Mouse (Mus musculus): Measurements from ENCODE around the gene Lurap1. TPM values are rescaled to one million over a fixed set of nuclear protein-coding genes. Genes with fewer than 3 reads are reported as not detected.

Lurap1 gene
- polyA plus RNA-seq, 1 experiment = 0.85 TPM

GRCm38 (mm10) chr4:116134990-116135389 is 16.1 kb downstream of the Lurap1 start:
- no peak overlapping the region for H3K27ac ChIP-seq (ENCODE audit: insufficient read depth, low read depth, low read length)
- no peaks in the 10 kb centered on the region for H3K4me1 ChIP-seq (ENCODE audit: control insufficient read depth, insufficient read depth, insufficient read length, low read length)
- TF ChIP-seq CTCF (IDR thresholded peaks at IDR 0.05; ENCODE audit: extremely low read depth, insufficient read length, insufficient replicate concordance, low read depth, low read length) (peak; percentile 42; the same call in 1 of the 2 replicates), POLR2A (IDR thresholded peaks at IDR 0.05; ENCODE audit: low read depth, low read length) (no peak)
- no peak overlapping the region for H3K4me3 ChIP-seq (ENCODE audit: low read depth, low read length)
- H3K27me3 ChIP-seq (ENCODE audit: control insufficient read depth, insufficient read depth, low read length) = no peaks in the 10 kb centered on the region
- H3K36me3 ChIP-seq (ENCODE audit: control insufficient read depth, insufficient read depth, low read length) = no peaks in the 10 kb centered on the region
- WGBS = 39% methylated on average over 2 of the region's 2 CpGs

- Histone ChIP-seq H3K27me3 (ENCODE audit: control insufficient read depth, insufficient read depth, low read length) (no peaks in the 10 kb centered on the region), H3K27ac (ENCODE audit: insufficient read depth, low read depth, low read length) (no peak overlapping the region), H3K4me3 (ENCODE audit: low read depth, low read length) (no peak overlapping the region), H3K4me1 (ENCODE audit: control insufficient read depth, insufficient read depth, insufficient read length, low read length) (no peaks in the 10 kb centered on the region), H3K36me3 (ENCODE audit: control insufficient read depth, insufficient read depth, low read length) (no peaks in the 10 kb centered on the region)
- WGBS = 46% methylated on average over 4 of the region's 4 CpGs
- TF ChIP-seq CTCF (IDR thresholded peaks at IDR 0.05; ENCODE audit: extremely low read depth, insufficient read length, insufficient replicate concordance, low read depth, low read length) (no peak), POLR2A (IDR thresholded peaks at IDR 0.05; ENCODE audit: low read depth, low read length) (no peak)
Measured at GRCm38 (mm10) chr4:116133126-116133525, 18.0 kb downstream of the Lurap1 start.

- TF ChIP-seq CTCF (IDR thresholded peaks at IDR 0.05; ENCODE audit: extremely low read depth, insufficient read length, insufficient replicate concordance, low read depth, low read length) = no peak
- TF ChIP-seq POLR2A (IDR thresholded peaks at IDR 0.05; ENCODE audit: low read depth, low read length) = no peak
- Histone ChIP-seq H3K4me1 (ENCODE audit: control insufficient read depth, insufficient read depth, insufficient read length, low read length) (peaks cover 5% of the 10 kb centered on the region; the same call in 1 of the 2 replicates), H3K36me3 (ENCODE audit: control insufficient read depth, insufficient read depth, low read length) (no peaks in the 10 kb centered on the region), H3K4me3 (ENCODE audit: low read depth, low read length) (no peak overlapping the region), H3K27me3 (ENCODE audit: control insufficient read depth, insufficient read depth, low read length) (no peaks in the 10 kb centered on the region), H3K27ac (ENCODE audit: insufficient read depth, low read depth, low read length) (no peak overlapping the region)
- 91% methylated on average over 6 of the region's 6 CpGs for WGBS
Measured at GRCm38 (mm10) chr4:116127956-116128355, 23.2 kb downstream of the Lurap1 start.

GRCm38 (mm10) chr4:116125803-116126386 is 25.2 kb downstream of the Lurap1 start:
- Histone ChIP-seq H3K4me1 (ENCODE audit: control insufficient read depth, insufficient read depth, insufficient read length, low read length) (peaks cover 7% of the 10 kb centered on the region; the same call in 1 of the 2 replicates), H3K36me3 (ENCODE audit: control insufficient read depth, insufficient read depth, low read length) (no peaks in the 10 kb centered on the region), H3K4me3 (ENCODE audit: low read depth, low read length) (no peak overlapping the region), H3K27me3 (ENCODE audit: control insufficient read depth, insufficient read depth, low read length) (no peaks in the 10 kb centered on the region), H3K27ac (ENCODE audit: insufficient read depth, low read depth, low read length) (no peak overlapping the region)
- TF ChIP-seq POLR2A (IDR thresholded peaks at IDR 0.05; ENCODE audit: low read depth, low read length) = no peak
- TF ChIP-seq CTCF (IDR thresholded peaks at IDR 0.05; ENCODE audit: extremely low read depth, insufficient read length, insufficient replicate concordance, low read depth, low read length) = no peak
- 68% methylated on average over 4 of the region's 4 CpGs for WGBS

GRCm38 (mm10) chr4:116123602-116124519 is 27.3 kb downstream of the Lurap1 start, which contains the start of the genes Rad54l and Pomgnt1:
Gene Rad54l (minus strand): TSS chr4:116123690.
Gene Pomgnt1 (plus strand): TSS chr4:116123840.
- WGBS = 3% methylated on average over 24 of the region's 24 CpGs
- TF ChIP-seq POLR2A (IDR thresholded peaks at IDR 0.05; ENCODE audit: low read depth, low read length) (no peak; the same call in 1 of the 2 replicates), CTCF (IDR thresholded peaks at IDR 0.05; ENCODE audit: extremely low read depth, insufficient read length, insufficient replicate concordance, low read depth, low read length) (no peak)
- Histone ChIP-seq H3K27me3 (ENCODE audit: control insufficient read depth, insufficient read depth, low read length) (no peaks in the 10 kb centered on the region), H3K4me1 (ENCODE audit: control insufficient read depth, insufficient read depth, insufficient read length, low read length) (peaks cover 7% of the 10 kb centered on the region; the same call in 1 of the 2 replicates), H3K4me3 (ENCODE audit: low read depth, low read length) (peak within 1 kb of the TSS; percentile 85), H3K36me3 (ENCODE audit: control insufficient read depth, insufficient read depth, low read length) (no peaks in the 10 kb centered on the region), H3K27ac (ENCODE audit: insufficient read depth, low read depth, low read length) (no peak within 1 kb of the TSS)

- 3% methylated on average over 1 of the region's 1 CpGs for WGBS
Measured at GRCm38 (mm10) chr4:116122762-116123161, 28.4 kb downstream of the Lurap1 start.

GRCm38 (mm10) chr4:116111486-116111885 is 39.7 kb downstream of the Lurap1 start:
- no peak for TF ChIP-seq CTCF (IDR thresholded peaks at IDR 0.05; ENCODE audit: extremely low read depth, insufficient read length, insufficient replicate concordance, low read depth, low read length)
- no peak for TF ChIP-seq POLR2A (IDR thresholded peaks at IDR 0.05; ENCODE audit: low read depth, low read length)
- H3K4me3 ChIP-seq (ENCODE audit: low read depth, low read length) = no peak overlapping the region
- no peak overlapping the region for H3K27ac ChIP-seq (ENCODE audit: insufficient read depth, low read depth, low read length)
- peaks cover 3% of the 10 kb centered on the region; the same call in 1 of the 2 replicates for H3K4me1 ChIP-seq (ENCODE audit: control insufficient read depth, insufficient read depth, insufficient read length, low read length)
- 91% methylated on average over 2 of the region's 2 CpGs for WGBS
- no peaks in the 10 kb centered on the region; the same call in 1 of the 2 replicates for H3K36me3 ChIP-seq (ENCODE audit: control insufficient read depth, insufficient read depth, low read length)
- H3K27me3 ChIP-seq (ENCODE audit: control insufficient read depth, insufficient read depth, low read length) = no peaks in the 10 kb centered on the region

More at GRCm38 (mm10) chr4:116122762-116123161, 28.4 kb downstream of the Lurap1 start:
- Histone ChIP-seq H3K27me3 (ENCODE audit: control insufficient read depth, insufficient read depth, low read length) (no peaks in the 10 kb centered on the region), H3K36me3 (ENCODE audit: control insufficient read depth, insufficient read depth, low read length) (no peaks in the 10 kb centered on the region), H3K4me3 (ENCODE audit: low read depth, low read length) (peak overlapping the region; percentile 85; the same call in 1 of the 2 replicates), H3K4me1 (ENCODE audit: control insufficient read depth, insufficient read depth, insufficient read length, low read length) (peaks cover 7% of the 10 kb centered on the region; the same call in 1 of the 2 replicates), H3K27ac (ENCODE audit: insufficient read depth, low read depth, low read length) (no peak overlapping the region)
- no peak for TF ChIP-seq CTCF (IDR thresholded peaks at IDR 0.05; ENCODE audit: extremely low read depth, insufficient read length, insufficient replicate concordance, low read depth, low read length)
- no peak for TF ChIP-seq POLR2A (IDR thresholded peaks at IDR 0.05; ENCODE audit: low read depth, low read length)

All from small intestine, adult 2 months (tissue).